Mouse (Mus musculus) lung, postnatal 0 days (tissue): ENCODE measurements at regions not wholly inside any gene's neighbourhood (a gene's known extent, or its start where the extent isn't known, plus 50 kb on each side); places are given as distances from the start of the nearest gene placed in this dataset.

Source experiments
- CTCF ChIP-seq: IDR thresholded peaks from 2 replicates; pipeline ENCODE4 v1.5.1; 2016; ENCODE audit warnings: antibody characterized with exemption, mild to moderate bottlenecking
- EP300 ChIP-seq: IDR thresholded peaks from 2 replicates; pipeline ENCODE4 v1.6.1; 2016; ENCODE audit warnings: antibody characterized with exemption, mild to moderate bottlenecking, control low read depth

- TF ChIP-seq CTCF (no peak), EP300 (no peak)
These were observed 93.6 kb upstream of the Ifngr1 start for GRCm38 (mm10) chr10:19498112-19498511.
